Mouse (Mus musculus) heart, adult 2 months (tissue): Measurements from ENCODE around the gene Arhgap35.

Source experiments
- CTCF ChIP-seq: fragments of 200-600 bp; IDR thresholded peaks from 2 replicates; pipeline ENCODE4 v1.8.1; 2022; ENCODE audit warnings: antibody characterized with exemption, mild to moderate bottlenecking, moderate library complexity
- EP300 ChIP-seq: fragments of 200-500 bp; IDR thresholded peaks from 2 replicates; pipeline ENCODE4 v1.6.1; 2011; ENCODE audit warnings: low read depth, low read length, control low read depth; ENCODE audit not compliant: insufficient read depth

- TF ChIP-seq EP300 (no peak), CTCF (no peak)
These were observed 70.0 kb downstream of the Arhgap35 start for GRCm38 (mm10) chr7:16544770-16545169.
